Mouse (Mus musculus): ENCODE results near the gene Gm21985.

DNA sequence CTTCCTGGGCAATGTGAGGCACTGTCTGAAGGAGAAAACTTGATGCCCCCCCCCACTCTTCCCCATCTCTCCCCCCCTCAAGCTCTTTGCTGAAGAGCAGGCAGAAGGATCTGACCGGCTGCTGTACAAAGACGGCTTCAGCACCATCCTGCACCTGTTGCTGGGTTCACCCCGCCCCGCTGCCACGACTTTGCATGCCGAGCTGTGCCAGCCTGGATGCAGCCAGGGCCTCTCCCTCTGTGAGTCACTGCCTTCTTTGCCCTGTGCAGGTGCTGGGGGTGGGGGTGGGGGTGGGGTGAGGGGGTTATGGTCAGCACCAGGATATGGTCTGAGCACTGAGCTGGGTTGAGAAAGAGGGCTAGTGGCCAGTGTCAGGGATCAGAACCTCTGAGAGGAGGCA, 19.9 kb upstream of the Gm21985 start:
- TF ChIP-seq EP300 (IDR thresholded peaks at IDR 0.05; ENCODE audit: insufficient read depth, low read depth, low read length) (no peak), CTCF (IDR thresholded peaks at IDR 0.05) (no peak), POLR2A (IDR thresholded peaks at IDR 0.05; ENCODE audit: insufficient read depth, low read depth, low read length) (no peak)

Data from heart, adult 2 months (tissue).